Mouse (Mus musculus): ENCODE measurements around the gene 1700067P10Rik. TPM values are rescaled to one million over a fixed set of nuclear protein-coding genes. Genes with fewer than 3 reads are reported as not detected.
A peak's percentile ranks its signal among the peaks of the same experiment; 100 is the strongest.

Gene 1700067P10Rik
- total RNA-seq, 2 experiments from 2014 or later: not detected

DNA sequence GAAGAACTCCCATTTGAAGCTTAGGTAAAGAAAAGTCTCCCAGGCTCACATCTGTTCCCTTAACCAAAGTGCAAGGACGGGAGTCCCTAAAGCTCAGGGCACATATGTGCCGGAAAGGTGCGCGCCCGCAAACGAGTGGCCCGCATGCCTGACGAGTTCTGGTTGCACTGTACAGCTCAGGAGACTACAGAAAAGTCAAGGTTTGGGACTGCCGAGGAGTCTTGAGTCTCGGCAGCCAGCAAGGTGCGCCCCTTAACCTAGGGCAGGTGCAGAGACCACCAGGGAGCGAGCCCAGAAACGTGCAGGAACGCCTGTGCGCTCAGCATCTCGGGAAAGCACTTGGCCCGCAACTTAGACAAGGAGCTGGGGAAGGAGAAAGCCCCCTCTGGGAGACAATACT is 7.2 kb downstream of the 1700067P10Rik start:
- no peak for DNase-seq

DNA sequence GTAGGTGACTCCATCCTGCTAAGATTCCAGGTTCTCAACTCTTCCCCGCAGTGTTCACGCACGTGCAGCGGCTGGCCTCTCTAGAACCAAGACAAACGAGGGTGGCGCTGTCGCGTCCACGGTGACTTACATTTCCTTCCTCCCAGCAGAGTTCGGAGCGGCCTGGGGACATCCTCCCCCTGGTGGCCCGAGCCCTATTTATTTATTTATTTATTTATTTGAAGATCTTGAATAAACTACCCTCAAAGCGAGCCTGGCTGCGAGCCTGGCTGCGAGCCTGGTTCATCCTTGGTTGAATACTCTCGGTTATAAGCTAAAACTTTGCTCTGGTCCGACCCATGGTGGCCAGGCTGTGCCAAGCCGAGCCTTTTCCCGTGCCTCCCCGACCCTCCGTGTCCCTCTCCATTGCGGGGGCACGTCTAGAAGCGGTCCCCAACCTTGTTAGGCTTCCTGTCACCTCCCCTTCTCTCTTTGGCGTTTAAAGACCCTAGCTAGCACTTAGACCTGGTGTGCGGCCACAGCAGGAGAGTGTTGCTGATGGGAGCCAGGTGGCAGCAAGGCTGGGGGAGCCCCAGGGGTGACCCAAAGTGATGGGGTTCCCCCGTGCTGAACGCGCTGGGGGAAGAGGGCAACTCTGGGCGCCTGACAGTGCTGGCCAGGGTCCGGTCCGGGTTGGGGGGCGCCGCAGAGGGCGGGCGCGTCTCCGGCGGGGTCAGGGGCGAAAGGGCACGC is 8.1 kb downstream of the 1700067P10Rik start:
- peak; percentile 55 to 56 for DNase-seq

DNA sequence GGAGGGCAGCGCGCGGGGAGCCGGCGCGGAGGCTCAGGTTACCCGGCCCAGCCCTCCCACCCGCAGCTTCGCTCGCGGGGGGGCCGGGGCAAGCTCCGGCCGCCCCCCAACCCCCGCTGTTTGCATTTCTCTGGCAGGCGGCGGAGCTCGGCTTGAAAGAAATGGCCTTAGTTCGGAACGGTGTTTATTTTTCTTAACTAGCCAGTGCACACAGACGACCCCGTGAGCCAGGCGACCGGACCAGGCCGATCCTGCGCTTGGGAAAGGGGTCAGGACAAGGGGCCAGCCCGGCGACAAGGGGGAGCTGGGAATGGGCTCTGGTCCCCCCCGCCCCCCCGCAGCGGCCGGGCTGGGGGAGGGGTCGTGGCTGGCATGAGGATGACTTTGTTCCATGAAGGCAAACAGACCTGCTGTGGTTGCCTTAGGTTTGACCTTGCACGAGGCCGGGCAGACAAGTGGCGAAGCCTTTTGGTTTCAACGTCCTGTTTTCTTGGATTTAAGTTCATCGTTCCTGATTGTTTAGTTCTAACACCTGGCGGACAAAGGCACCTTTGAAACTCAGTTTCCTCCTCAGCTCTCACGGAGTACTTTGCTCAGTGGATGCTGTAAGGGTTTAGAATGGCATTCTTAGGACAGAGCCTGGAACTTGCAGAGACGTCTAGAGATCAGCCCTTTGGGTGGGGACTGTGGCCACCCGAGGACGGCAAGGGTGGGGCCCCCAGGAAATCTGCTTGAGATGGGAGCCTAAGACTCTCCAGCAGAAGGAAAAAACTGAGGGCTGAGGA is 8.8 kb downstream of the 1700067P10Rik start:
- no peak for DNase-seq

DNA sequence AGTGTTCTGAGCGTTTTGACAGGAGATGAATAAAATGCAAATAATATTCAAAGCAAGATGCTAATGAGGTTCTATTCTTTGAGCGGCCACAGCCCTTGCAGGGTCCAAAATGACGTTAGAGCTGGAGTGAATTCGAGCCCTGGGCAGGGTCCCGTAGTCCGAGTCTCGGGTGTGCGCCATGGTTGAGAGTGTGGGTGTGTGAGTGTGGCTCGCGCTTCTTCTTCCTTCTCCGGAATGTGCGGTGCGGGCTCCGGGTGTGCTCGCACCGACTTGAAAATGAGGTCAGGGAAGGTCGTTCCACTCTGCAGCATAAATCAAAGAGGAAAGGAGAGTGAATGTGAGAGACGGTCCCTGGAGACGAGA is 9.4 kb downstream of the 1700067P10Rik start:
- DNase-seq: no peak

DNA sequence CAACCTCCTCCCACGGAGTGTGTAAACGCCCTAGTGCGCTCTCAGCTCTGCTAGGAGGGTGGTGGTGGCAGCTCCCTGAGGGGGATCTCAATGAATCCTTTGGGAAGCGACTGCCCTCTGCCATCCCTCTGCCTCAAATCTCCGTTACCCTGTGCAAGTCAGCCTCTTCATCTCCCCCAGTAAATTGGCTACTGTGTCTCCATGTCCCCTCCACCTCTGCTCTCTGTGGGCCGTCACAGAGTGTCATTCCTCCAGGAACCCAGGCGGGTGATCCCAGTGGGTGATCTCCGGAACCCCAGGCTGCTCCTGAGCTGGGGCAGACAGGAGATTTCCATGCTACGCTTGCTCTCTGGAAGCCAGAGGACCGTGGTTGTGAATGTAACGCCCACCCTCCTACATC is 10.2 kb downstream of the 1700067P10Rik start:
- DNase-seq: no peak

DNA sequence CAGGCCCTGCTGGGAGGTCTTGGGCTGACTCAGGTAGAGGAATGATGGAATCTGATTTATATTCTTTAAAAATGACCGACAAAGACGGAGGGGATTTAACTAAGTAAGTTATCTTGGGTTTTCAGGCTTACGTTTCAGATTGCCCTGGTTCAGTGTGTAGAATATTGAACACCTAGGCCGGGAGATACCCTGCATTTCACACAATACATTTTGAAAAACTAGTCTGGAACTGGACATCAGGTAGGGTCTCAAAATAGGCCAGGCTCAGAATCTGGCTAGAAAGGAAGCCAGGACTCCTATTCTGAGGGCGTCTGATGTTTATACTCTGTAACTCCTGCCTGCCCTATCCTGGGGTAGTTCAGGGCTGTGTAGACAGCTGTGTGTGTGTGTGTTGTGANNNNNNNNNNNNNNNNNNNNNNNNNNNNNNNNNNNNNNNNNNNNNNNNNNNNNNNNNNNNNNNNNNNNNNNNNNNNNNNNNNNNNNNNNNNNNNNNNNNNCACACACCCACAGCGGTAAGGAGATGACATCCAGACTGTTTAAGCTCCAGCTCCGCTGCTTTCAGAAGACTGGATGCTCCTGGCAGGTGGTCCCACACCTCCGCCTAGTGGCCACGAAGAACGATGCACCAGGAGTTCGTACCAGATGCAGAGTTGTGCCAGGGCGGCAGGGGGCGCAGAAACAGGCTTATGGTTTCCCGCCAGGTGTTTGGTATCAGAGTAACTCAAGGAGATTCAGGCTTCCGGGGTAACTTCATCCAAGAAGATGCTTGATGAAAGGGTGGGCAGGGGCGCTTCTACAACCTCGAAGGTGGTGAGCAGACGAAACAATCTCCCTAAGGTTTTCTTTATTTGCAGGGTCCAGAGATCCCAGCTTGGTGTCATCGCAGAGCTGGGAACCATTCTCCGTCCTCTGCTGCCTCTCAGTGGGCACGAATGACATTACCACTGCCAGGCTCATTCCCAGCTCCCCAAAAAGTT is 11.6 kb downstream of the 1700067P10Rik start:
- peak; percentile 84 to 86 for DNase-seq

DNA sequence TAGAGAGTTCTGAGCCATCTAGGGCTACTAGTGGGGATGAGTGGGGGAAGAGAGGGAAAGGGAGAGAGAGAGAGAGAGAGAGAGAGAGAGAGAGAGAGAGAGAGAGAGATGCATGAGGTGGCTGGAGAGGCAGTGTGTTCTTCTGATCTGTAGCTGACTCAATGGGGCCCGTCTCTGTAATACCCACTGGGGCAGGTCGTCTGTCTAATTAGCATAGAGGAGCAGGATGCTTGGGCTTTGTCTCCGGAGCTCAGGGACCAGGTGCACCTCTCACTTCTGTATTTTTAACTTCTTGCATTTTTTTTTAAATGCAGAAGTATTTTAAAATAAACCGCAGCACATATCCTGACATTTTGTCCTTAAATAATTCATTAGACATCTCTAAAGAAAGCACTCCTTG is 18.2 kb downstream of the 1700067P10Rik start:
- DNase-seq: no peak

DNA sequence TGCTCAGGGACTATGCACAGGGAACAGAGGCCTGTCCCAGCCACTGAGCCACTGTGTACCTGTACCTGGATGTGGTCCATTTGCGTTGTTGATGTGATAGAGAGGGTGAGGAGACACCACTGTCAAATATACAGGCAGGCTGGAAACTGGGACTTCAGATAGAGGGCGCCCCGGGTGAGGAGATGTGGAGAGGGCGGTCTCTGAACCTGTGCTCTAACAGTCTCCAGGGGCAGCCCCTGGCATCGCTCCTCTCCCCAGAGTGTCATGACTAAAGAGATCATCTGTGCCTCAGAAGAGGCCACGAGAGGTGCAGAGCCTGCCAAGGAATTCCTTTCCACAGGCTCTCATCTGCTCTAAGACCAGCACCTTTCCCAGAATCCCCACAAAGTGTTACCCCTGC is 18.7 kb downstream of the 1700067P10Rik start:
- DNase-seq: no peak

DNA sequence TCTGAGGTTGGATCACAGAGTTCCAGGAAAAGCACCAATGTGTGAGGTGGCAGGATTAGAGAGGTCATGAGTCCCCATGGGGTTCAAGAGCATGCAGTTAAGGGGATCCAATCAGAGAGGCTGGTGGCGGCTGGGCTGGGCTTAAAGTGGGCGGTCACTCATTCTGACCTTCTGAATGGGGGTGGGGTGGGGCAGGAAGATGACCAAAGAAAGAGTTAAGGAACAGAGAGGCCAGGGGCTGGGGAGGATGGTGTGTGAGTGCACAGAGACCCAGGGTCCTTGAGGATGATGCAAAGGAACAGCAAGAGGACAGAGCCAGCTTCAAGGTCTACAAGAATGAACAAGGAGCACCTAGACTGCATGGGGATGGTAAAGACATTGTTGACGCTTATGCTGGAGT is 19.4 kb downstream of the 1700067P10Rik start:
- DNase-seq: no peak

DNA sequence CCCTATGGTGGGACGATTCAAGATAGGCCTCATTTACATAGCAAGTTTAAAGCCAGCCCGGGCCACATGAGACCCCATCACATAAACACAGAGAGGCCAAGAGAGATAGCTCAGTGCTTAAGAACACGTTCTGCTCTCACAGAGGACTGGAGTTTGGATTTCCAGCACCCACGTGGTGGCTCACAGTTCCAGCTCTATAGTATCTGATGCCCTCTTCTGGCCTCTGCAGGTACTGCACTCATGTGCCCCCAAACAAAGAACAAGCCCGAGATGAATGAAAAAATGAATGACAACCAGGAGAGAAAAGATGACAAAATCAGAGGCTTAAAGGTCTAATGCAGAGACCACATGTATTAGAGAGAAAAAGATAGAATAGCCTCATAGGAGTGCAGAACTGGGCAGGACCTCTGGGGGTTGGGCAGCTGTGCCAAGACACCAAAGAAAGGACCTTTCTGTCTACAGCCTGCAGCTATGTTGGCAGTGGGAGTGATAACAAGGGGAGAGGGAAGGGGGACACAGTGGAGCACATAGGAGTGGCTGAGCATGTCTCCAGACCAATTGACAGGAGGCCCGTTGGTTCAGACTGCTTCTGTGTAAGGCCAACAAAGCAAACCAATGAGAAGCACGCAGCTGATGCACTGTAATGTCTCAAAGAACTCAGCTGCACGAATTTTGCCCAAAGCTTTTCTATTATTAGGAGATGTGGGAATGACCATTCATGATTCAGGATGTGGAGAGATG is 21.6 kb downstream of the 1700067P10Rik start:
- DNase-seq: peak; percentile 36 to 38

DNA sequence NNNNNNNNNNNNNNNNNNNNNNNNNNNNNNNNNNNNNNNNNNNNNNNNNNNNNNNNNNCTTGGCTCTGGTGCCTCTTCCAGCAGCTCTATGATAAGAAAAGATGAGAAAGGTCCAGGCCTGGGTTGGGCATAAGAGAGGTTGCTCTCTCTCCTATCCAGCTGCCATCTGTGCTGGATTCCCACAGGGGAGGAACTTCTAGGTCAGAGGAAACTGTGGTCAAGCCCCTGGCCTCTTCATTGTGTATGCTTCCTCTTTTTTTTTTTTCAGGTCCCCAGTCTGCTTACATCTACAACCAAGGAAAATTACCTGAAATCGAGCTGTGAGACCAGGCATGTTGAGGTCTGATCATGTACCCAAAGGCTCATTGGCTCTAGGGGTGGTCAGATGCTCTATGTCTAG is 29.5 kb downstream of the 1700067P10Rik start:
- DNase-seq: no peak

DNA sequence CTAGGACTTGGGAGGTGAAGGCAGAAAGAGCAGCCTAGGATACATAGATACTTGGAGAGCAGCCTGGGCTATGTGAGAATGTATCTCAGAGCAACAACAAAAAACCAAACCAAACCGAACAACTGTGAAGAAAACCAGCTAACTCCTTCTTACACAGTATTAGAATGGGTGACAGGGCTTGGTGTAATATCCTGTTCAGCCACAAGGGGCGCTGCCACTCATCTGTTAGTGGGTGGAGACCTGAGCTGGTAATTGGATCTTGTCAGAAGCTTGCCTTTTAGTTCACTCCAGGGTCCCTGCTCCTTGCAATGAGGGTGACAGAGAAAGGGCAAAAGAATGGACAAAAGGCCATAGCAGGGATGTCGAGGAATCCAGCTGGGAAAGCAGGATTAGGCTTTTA is 30.5 kb downstream of the 1700067P10Rik start:
- DNase-seq: peak; percentile 77 to 81

DNA sequence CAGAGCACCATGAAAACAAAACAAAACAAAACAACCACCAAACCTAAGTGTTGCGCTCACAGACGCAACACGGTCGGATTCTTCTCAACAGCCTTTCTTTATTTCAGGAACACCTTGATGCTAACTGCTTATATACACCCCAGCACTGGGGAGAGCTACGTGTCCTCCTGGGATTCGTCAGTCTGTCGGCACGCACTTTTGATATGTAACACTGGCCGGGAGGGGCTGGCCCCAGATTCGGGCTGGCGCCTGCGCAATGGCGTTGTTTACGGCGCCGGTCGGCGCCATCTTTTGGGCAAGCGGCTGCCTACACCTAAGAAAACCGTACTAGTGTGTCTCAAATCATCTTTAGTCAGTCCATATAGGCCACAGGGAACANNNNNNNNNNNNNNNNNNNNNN is 31.3 kb downstream of the 1700067P10Rik start:
- no peak for DNase-seq

DNA sequence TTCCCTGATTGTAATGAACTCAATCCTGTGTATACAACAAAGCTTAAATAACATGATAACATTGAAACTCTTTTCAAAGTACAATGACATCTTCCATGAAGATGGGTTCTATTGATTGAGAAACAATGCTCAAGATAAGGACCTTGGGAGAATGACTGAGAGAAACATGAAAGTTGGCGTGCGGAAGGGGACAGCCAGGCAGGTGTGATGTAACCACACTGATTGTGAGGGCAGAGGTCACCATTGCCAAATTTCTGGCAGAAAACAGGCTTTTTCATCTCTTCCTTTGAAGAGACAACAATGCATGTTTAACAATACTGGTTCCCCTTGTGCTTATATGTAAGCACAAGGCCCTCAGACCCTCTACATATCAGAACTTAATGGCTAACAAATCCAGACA is 43.7 kb downstream of the 1700067P10Rik start:
- no peak for DNase-seq

Other genes with a start within 250 kb of the 1700067P10Rik start
- gene Foxp4, start 164.7 kb upstream of the 1700067P10Rik start, total RNA-seq (2021): 10 to 100 TPM; 23.0 to 23.6 TPM
- gene 1700122O11Rik, start 51.0 kb upstream of the 1700067P10Rik start, total RNA-seq (2021): not detected
- not detected for gene 9830107B12Rik, start 56.9 kb downstream of the 1700067P10Rik start, total RNA-seq (2021)
- gene A530064D06Rik, start 78.0 kb downstream of the 1700067P10Rik start, total RNA-seq (2021): not detected
- under 1 TPM; 0.10 to 0.17 TPM for gene Trem1, start 143.4 kb downstream of the 1700067P10Rik start, total RNA-seq (2021)
- gene Trem3, start 158.5 kb downstream of the 1700067P10Rik start, total RNA-seq (2021): not detected
- gene Treml4, start 175.0 kb downstream of the 1700067P10Rik start, total RNA-seq (2021): 1 to 10 TPM in 1 of 2 experiments, under 1 TPM in 1; 0.36 to 1.5 TPM
- gene Treml2, start 210.2 kb downstream of the 1700067P10Rik start, total RNA-seq (2021): under 1 TPM; 0.23 to 0.46 TPM
- under 1 TPM; 0.13 to 0.23 TPM for gene B430306N03Rik, start 226.8 kb downstream of the 1700067P10Rik start, total RNA-seq (2021)